Mouse (Mus musculus) retina, postnatal 1 day (tissue): ENCODE measurements around the gene Kcnmb2.

Source experiments
- DNase-seq: peaks from one replicate; pipeline ENCODE4 v3.0.0-alpha.2; 2012

Gene Kcnmb2

GRCm38 (mm10) chr3:32020981-32021380 is 118.7 kb downstream of the Kcnmb2 start:
- no peak for DNase-seq

- no peak for DNase-seq
Observed at GRCm38 (mm10) chr3:32029375-32030050, 127.2 kb downstream of the Kcnmb2 start.

- DNase-seq = peak; percentile 37
Observed at GRCm38 (mm10) chr3:32032381-32032780, 130.1 kb downstream of the Kcnmb2 start.

- no peak for DNase-seq
Observed at GRCm38 (mm10) chr3:32043814-32044213, 141.5 kb downstream of the Kcnmb2 start.

- no peak for DNase-seq
Observed at GRCm38 (mm10) chr3:32048777-32049176, 146.5 kb downstream of the Kcnmb2 start.

- no peak for DNase-seq
Observed at GRCm38 (mm10) chr3:32052596-32052995, 150.3 kb downstream of the Kcnmb2 start.

- DNase-seq = no peak
Observed at GRCm38 (mm10) chr3:32053610-32054241, 151.4 kb downstream of the Kcnmb2 start.

GRCm38 (mm10) chr3:32059888-32060656 is 157.8 kb downstream of the Kcnmb2 start:
- no peak for DNase-seq

GRCm38 (mm10) chr3:32062685-32063084 is 160.4 kb downstream of the Kcnmb2 start:
- no peak for DNase-seq

- DNase-seq = no peak
Observed at GRCm38 (mm10) chr3:32063312-32063711, 161.0 kb downstream of the Kcnmb2 start.

- DNase-seq = no peak
Observed at GRCm38 (mm10) chr3:32067004-32067935, 165.0 kb downstream of the Kcnmb2 start.

GRCm38 (mm10) chr3:32073881-32074280 is 171.6 kb downstream of the Kcnmb2 start:
- peak; percentile 15 for DNase-seq

- DNase-seq = no peak
Observed at GRCm38 (mm10) chr3:32088762-32089161, 186.5 kb downstream of the Kcnmb2 start.

GRCm38 (mm10) chr3:32101391-32101790 is 199.1 kb downstream of the Kcnmb2 start:
- no peak for DNase-seq

GRCm38 (mm10) chr3:32119851-32120250 is 217.5 kb downstream of the Kcnmb2 start:
- DNase-seq = no peak

GRCm38 (mm10) chr3:32121731-32122130 is 219.4 kb downstream of the Kcnmb2 start:
- DNase-seq = no peak

- DNase-seq = no peak
Observed at GRCm38 (mm10) chr3:32125431-32125830, 223.1 kb downstream of the Kcnmb2 start.

GRCm38 (mm10) chr3:32128391-32128790 is 226.1 kb downstream of the Kcnmb2 start:
- DNase-seq = peak; percentile 66

- no peak for DNase-seq
Observed at GRCm38 (mm10) chr3:32130696-32131095, 228.4 kb downstream of the Kcnmb2 start.

- no peak for DNase-seq
Observed at GRCm38 (mm10) chr3:32132395-32133004, 230.2 kb downstream of the Kcnmb2 start.

- no peak for DNase-seq
Observed at GRCm38 (mm10) chr3:32144194-32144593, 241.9 kb downstream of the Kcnmb2 start.

GRCm38 (mm10) chr3:32144655-32145054 is 242.3 kb downstream of the Kcnmb2 start:
- DNase-seq = no peak
